Mouse (Mus musculus) limb, embryonic 11.5 days (tissue): ENCODE results near the gene Gm17584. TPM values are rescaled to one million over a fixed set of nuclear protein-coding genes. Genes with fewer than 3 reads are reported as not detected.
"Not testable (repeated sequence)": the region's sequence is repeated elsewhere in the genome, so short reads cannot be mapped to it uniquely, and the experiment has no call there.

Experiments
- ATAC-seq: fragments of 200-750 bp; cut with Nextera tagmentation; 2 replicates; pipeline ENCODE4 v1.8.0; 2017; ENCODE audit warnings: low read depth; ENCODE audit not compliant: insufficient number of reproducible peaks, low FRiP score, low TSS enrichment
- DNase-seq: peaks from one replicate; pipeline ENCODE4 v3.0.0-alpha.2; 2015; ENCODE audit warnings: low spot score
- H3K27ac ChIP-seq: fragments of 300-500 bp; sonication (generic); replicated peaks from 2 replicates; pipeline ENCODE4 v1.5.1; 2014; ENCODE audit warnings: low read depth, mild to moderate bottlenecking, low read length
- H3K27me3 ChIP-seq: fragments of 300-500 bp; sonication (generic); 2 replicates; pipeline ENCODE4 v1.6.1; 2014; ENCODE audit warnings: mild to moderate bottlenecking, low read length, mixed read lengths; ENCODE audit not compliant: control insufficient read depth, insufficient read depth
- H3K36me3 ChIP-seq: fragments of 300-500 bp; sonication (generic); 2 replicates; pipeline ENCODE4 v1.6.1; 2014; ENCODE audit warnings: mild to moderate bottlenecking, low read length, moderate library complexity, mixed read lengths; ENCODE audit not compliant: control insufficient read depth, insufficient read depth
- H3K4me1 ChIP-seq: fragments of 300-500 bp; sonication (generic); 2 replicates; pipeline ENCODE4 v1.6.1; 2014; ENCODE audit warnings: low read length, mixed read lengths; ENCODE audit not compliant: control insufficient read depth, insufficient read depth
- H3K4me2 ChIP-seq: fragments of 300-500 bp; sonication (generic); 2 replicates; pipeline ENCODE4 v1.6.1; 2014; ENCODE audit warnings: low read depth, mild to moderate bottlenecking, moderate library complexity; ENCODE audit not compliant: severe bottlenecking
- H3K4me3 ChIP-seq: fragments of 300-500 bp; sonication (generic); 2 replicates; pipeline ENCODE4 v1.5.1; 2014; ENCODE audit warnings: low read depth, low read length
- H3K9ac ChIP-seq: fragments of 300-500 bp; sonication (generic); 2 replicates; pipeline ENCODE4 v1.6.1; 2014; ENCODE audit warnings: mild to moderate bottlenecking, low read length
- H3K9me3 ChIP-seq: fragments of 300-500 bp; sonication (generic); 2 replicates; pipeline ENCODE4 v1.6.1; 2016; ENCODE audit warnings: low read length; ENCODE audit not compliant: control insufficient read depth
- WGBS: fragments of 180-500 bp; shearing (Covaris S2); extraction: QIAGEN DNeasy Blood & Tissue Kit; methylation state at CpG from one replicate; pipeline ENCODE4 v1.1.7; 2014; 5-methylcytosine and 5-hydroxymethylcytosine counted together
- polyA plus RNA-seq: library from polyadenylated mRNA; unstranded; fragments of >200 nt; fragmentation: Nextera tagmentation; extraction: Ambion mirVana; gene quantifications from 2 replicates; pipeline ENCODE4 v1.2.1, GENCODE M21; 2014

Gm17584 gene
- not detected in 2 replicates for polyA plus RNA-seq

DNA sequence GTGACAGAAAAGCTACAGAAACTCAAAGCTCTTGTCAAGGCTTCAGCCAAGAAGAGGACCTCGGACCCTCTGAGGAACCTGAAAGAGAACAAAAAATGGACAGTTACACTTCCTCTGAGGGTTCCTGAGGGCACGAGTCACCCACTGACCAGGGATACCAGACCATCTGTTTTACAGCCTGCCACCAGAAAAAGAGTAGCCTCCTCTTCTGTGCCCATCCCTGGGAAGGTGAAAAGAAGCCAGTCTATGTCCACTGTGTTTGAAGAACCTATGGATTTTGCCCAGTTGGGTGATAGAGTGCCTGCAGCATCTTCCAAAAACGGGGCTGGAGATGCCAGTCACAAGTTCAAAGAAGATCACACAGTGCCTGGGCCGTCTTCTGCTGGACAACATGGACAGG lies at the start of gene Gm17584:
Gene Gm17584, plus strand, starts transcription at position 301 of the 400 bp plus-strand sequence.
- not testable (repeated sequence) for H3K9me3 ChIP-seq, DNase-seq

More for the DNA sequence above, at the start of gene Gm17584:
- H3K27ac ChIP-seq, H3K4me2 ChIP-seq, H3K9ac ChIP-seq, H3K4me3 ChIP-seq, ATAC-seq, H3K36me3 ChIP-seq, H3K4me1 ChIP-seq, H3K27me3 ChIP-seq: not testable (repeated sequence)
- no CpG with 5 or more reads among the region's 4 CpGs for WGBS

Other genes with a start within 250 kb of the Gm17584 start
- gene Gm17469, start 129.3 kb downstream of the Gm17584 start, polyA plus RNA-seq, result not detected in 2 replicates